Mouse (Mus musculus) kidney, embryonic 16.5 days (tissue): Measurements from ENCODE around the gene Glud1. TPM values are rescaled to one million over a fixed set of nuclear protein-coding genes. Genes with fewer than 3 reads are reported as not detected.

ENCODE experiments used
- ATAC-seq: fragments of 200-750 bp; cut with Nextera tagmentation; 2 replicates; pipeline ENCODE4 v1.8.0; 2017; ENCODE audit warnings: moderate TSS enrichment; ENCODE audit not compliant: low FRiP score, low TSS enrichment
- H3K27ac ChIP-seq: fragments of 300-500 bp; sonication (generic); 2 replicates; pipeline ENCODE4 v1.5.1; 2014; ENCODE audit warnings: low read length
- H3K27me3 ChIP-seq: fragments of 300-500 bp; sonication (generic); 2 replicates; pipeline ENCODE4 v1.6.1; 2014; ENCODE audit warnings: low read length, control low read depth, mixed read lengths; ENCODE audit not compliant: insufficient read depth
- H3K36me3 ChIP-seq: fragments of 300-500 bp; sonication (generic); 2 replicates; pipeline ENCODE4 v1.6.1; 2014; ENCODE audit warnings: low read length, control low read depth, mixed read lengths; ENCODE audit not compliant: insufficient read depth
- H3K4me1 ChIP-seq: fragments of 300-500 bp; sonication (generic); 2 replicates; pipeline ENCODE4 v1.6.1; 2014; ENCODE audit warnings: low read length, control low read depth, mixed read lengths; ENCODE audit not compliant: insufficient read depth
- H3K4me2 ChIP-seq: fragments of 300-500 bp; sonication (generic); replicated peaks from 2 replicates; pipeline ENCODE4 v1.6.1; 2014; ENCODE audit warnings: low read depth, low read length
- H3K4me3 ChIP-seq: fragments of 300-500 bp; sonication (generic); 2 replicates; pipeline ENCODE4 v1.5.1; 2014; ENCODE audit warnings: mild to moderate bottlenecking, low read length
- H3K9ac ChIP-seq: fragments of 300-500 bp; sonication (generic); replicated peaks from 2 replicates; pipeline ENCODE4 v1.6.1; 2014; ENCODE audit warnings: low read length
- H3K9me3 ChIP-seq: fragments of 300-500 bp; sonication (generic); 2 replicates; pipeline ENCODE4 v1.6.1; 2016; ENCODE audit warnings: low read length, control low read depth
- WGBS: fragments of 180-500 bp; shearing (Covaris S2); extraction: QIAGEN DNeasy Blood & Tissue Kit; methylation state at CpG from one replicate; pipeline ENCODE4 v1.1.7; 2014; 5-methylcytosine and 5-hydroxymethylcytosine counted together
- polyA plus RNA-seq: library from polyadenylated mRNA; unstranded; fragments of >200 nt; fragmentation: Nextera tagmentation; extraction: Ambion mirVana; gene quantifications from 2 replicates; pipeline ENCODE4 v1.2.1, GENCODE M21; 2015

Glud1 gene
- polyA plus RNA-seq, 1 experiment from 2014 or later, result 116 TPM

GRCm38 (mm10) chr14:34344361-34344760 lies 33.8 kb downstream of the Glud1 start:
- Histone ChIP-seq H3K4me3 (no peak overlapping the region), H3K4me1 (no peaks in the 10 kb centered on the region), H3K9me3 (no peaks in the 10 kb centered on the region), H3K36me3 (peaks cover 35% of the 10 kb centered on the region), H3K27me3 (no peaks in the 10 kb centered on the region), H3K9ac (no peak overlapping the region), H3K4me2 (no peak overlapping the region), H3K27ac (no peak overlapping the region)
- no peak for ATAC-seq
- 93% methylated on average over 5 of the region's 5 CpGs for WGBS

GRCm38 (mm10) chr14:34345771-34346566 lies 35.4 kb downstream of the Glud1 start:
- Histone ChIP-seq H3K9me3 (no peaks in the 10 kb centered on the region), H3K4me3 (no peak overlapping the region), H3K4me1 (no peaks in the 10 kb centered on the region), H3K4me2 (no peak overlapping the region), H3K36me3 (peaks cover 24% of the 10 kb centered on the region), H3K9ac (no peak overlapping the region), H3K27ac (no peak overlapping the region), H3K27me3 (no peaks in the 10 kb centered on the region)
- peak; percentile 51; the same call in 1 of the 2 replicates for ATAC-seq
- WGBS, result 55% methylated on average over 12 of the region's 12 CpGs

- H3K4me2 ChIP-seq, result no peak overlapping the region
- WGBS, result 90% methylated on average over 5 of the region's 5 CpGs
- H3K36me3 ChIP-seq, result peaks cover 13% of the 10 kb centered on the region
- no peaks in the 10 kb centered on the region for H3K27me3 ChIP-seq
- no peaks in the 10 kb centered on the region for H3K9me3 ChIP-seq
- H3K4me1 ChIP-seq, result no peaks in the 10 kb centered on the region
- no peak for ATAC-seq
- H3K9ac ChIP-seq, result no peak overlapping the region
- H3K4me3 ChIP-seq, result no peak overlapping the region
- H3K27ac ChIP-seq, result no peak overlapping the region
Observed at GRCm38 (mm10) chr14:34347084-34347483, 36.6 kb downstream of the Glud1 start.

- Histone ChIP-seq H3K4me1 (no peaks in the 10 kb centered on the region), H3K27ac (no peak overlapping the region), H3K36me3 (peaks cover 4% of the 10 kb centered on the region; the same call in 1 of the 2 replicates), H3K9me3 (no peaks in the 10 kb centered on the region), H3K4me3 (no peak overlapping the region), H3K27me3 (no peaks in the 10 kb centered on the region), H3K4me2 (no peak overlapping the region), H3K9ac (no peak overlapping the region)
- WGBS, result 79% methylated on average over 7 of the region's 7 CpGs
- ATAC-seq, result no peak
Observed at GRCm38 (mm10) chr14:34348301-34348700, 37.8 kb downstream of the Glud1 start.

GRCm38 (mm10) chr14:34349007-34349406 lies 38.5 kb downstream of the Glud1 start:
- Histone ChIP-seq H3K4me1 (no peaks in the 10 kb centered on the region), H3K4me2 (no peak overlapping the region), H3K27ac (no peak overlapping the region), H3K27me3 (no peaks in the 10 kb centered on the region), H3K4me3 (no peak overlapping the region), H3K36me3 (no peaks in the 10 kb centered on the region), H3K9ac (no peak overlapping the region), H3K9me3 (no peaks in the 10 kb centered on the region)
- 81% methylated on average over 8 of the region's 8 CpGs for WGBS
- no peak for ATAC-seq

GRCm38 (mm10) chr14:34351660-34352059 lies 41.1 kb downstream of the Glud1 start:
- Histone ChIP-seq H3K27ac (no peak overlapping the region), H3K4me2 (no peak overlapping the region), H3K9me3 (no peaks in the 10 kb centered on the region), H3K4me3 (no peak overlapping the region), H3K9ac (no peak overlapping the region), H3K36me3 (no peaks in the 10 kb centered on the region), H3K27me3 (no peaks in the 10 kb centered on the region), H3K4me1 (no peaks in the 10 kb centered on the region)
- WGBS, result 63% methylated on average over 3 of the region's 3 CpGs
- ATAC-seq, result no peak

GRCm38 (mm10) chr14:34352523-34352922 lies 42.0 kb downstream of the Glud1 start:
- no peaks in the 10 kb centered on the region for H3K36me3 ChIP-seq
- H3K9me3 ChIP-seq, result no peaks in the 10 kb centered on the region
- H3K9ac ChIP-seq, result no peak overlapping the region
- H3K4me3 ChIP-seq, result no peak overlapping the region
- WGBS, result 75% methylated on average over 6 of the region's 6 CpGs
- no peaks in the 10 kb centered on the region for H3K4me1 ChIP-seq
- no peak for ATAC-seq
- H3K27ac ChIP-seq, result 0 out of 2 replicates have a peak overlapping the region, but pooled peaks have one; percentile 36
- H3K4me2 ChIP-seq, result no peak overlapping the region
- no peaks in the 10 kb centered on the region for H3K27me3 ChIP-seq

GRCm38 (mm10) chr14:34353326-34353725 lies 42.8 kb downstream of the Glud1 start:
- H3K4me2 ChIP-seq, result no peak overlapping the region
- ATAC-seq, result no peak
- H3K27ac ChIP-seq, result peak overlapping the region; percentile 26; the same call in 1 of the 2 replicates
- no peak overlapping the region for H3K9ac ChIP-seq
- H3K4me3 ChIP-seq, result no peak overlapping the region
- no peaks in the 10 kb centered on the region for H3K9me3 ChIP-seq
- no peaks in the 10 kb centered on the region for H3K36me3 ChIP-seq
- H3K4me1 ChIP-seq, result no peaks in the 10 kb centered on the region
- H3K27me3 ChIP-seq, result no peaks in the 10 kb centered on the region
- 87% methylated on average over 3 of the region's 3 CpGs for WGBS

- no peak for ATAC-seq
- Histone ChIP-seq H3K27ac (no peak overlapping the region), H3K27me3 (no peaks in the 10 kb centered on the region), H3K36me3 (no peaks in the 10 kb centered on the region), H3K9ac (no peak overlapping the region), H3K4me1 (no peaks in the 10 kb centered on the region), H3K9me3 (no peaks in the 10 kb centered on the region), H3K4me2 (no peak overlapping the region), H3K4me3 (no peak overlapping the region)
- 86% methylated on average over 4 of the region's 4 CpGs for WGBS
Observed at GRCm38 (mm10) chr14:34354456-34354855, 43.9 kb downstream of the Glud1 start.

GRCm38 (mm10) chr14:34355301-34355700 lies 44.8 kb downstream of the Glud1 start, which contains the start of gene Fam25c:
TSS of gene Fam25c (minus strand) at chr14:34355433.
- H3K27me3 ChIP-seq, result no peaks in the 10 kb centered on the region
- H3K4me3 ChIP-seq, result no peak within 1 kb of the TSS
- no peaks in the 10 kb centered on the region for H3K9me3 ChIP-seq
- 0 out of 2 replicates have a peak, but pooled peaks have one; percentile 35 for ATAC-seq
- H3K4me1 ChIP-seq, result no peaks in the 10 kb centered on the region
- WGBS, result 80% methylated on average over 6 of the region's 6 CpGs
- no peak within 1 kb of the TSS for H3K9ac ChIP-seq
- H3K36me3 ChIP-seq, result no peaks in the 10 kb centered on the region
- H3K4me2 ChIP-seq, result no peak within 1 kb of the TSS
- H3K27ac ChIP-seq, result no peak within 1 kb of the TSS
